Mouse (Mus musculus) Muller cell, postnatal 12 days (primary cell): ENCODE measurements at regions not wholly inside any gene's neighbourhood (a gene's known extent, or its start where the extent isn't known, plus 50 kb on each side); places are given as distances from the start of the nearest gene placed in this dataset.
A peak's percentile ranks its signal among the peaks of the same experiment; 100 is the strongest.

Experiments
- DNase-seq: peaks from one replicate; pipeline ENCODE4 v3.0.0-alpha.2; 2015; ENCODE audit errors: inconsistent ontology term

GRCm38 (mm10) chr17:77200256-77200655 lies 999.8 kb upstream of the Crim1 start:
- peak; percentile 37 for DNase-seq

GRCm38 (mm10) chr17:77200671-77201070 lies 999.4 kb upstream of the Crim1 start:
- DNase-seq: peak; percentile 59

- DNase-seq: no peak
Observed at GRCm38 (mm10) chr17:77210947-77211346, 989.1 kb upstream of the Crim1 start.

- DNase-seq: no peak
Observed at GRCm38 (mm10) chr17:77245031-77245430, 955.0 kb upstream of the Crim1 start.
